8 mouse cellular contexts compared by ENCODE assay signal in genomic region chr11:102248630-102249230, GRCm38 (mm10). TPM values are rescaled to one million over a fixed set of nuclear protein-coding genes. Genes with fewer than 3 reads are reported as not detected.
A peak's percentile ranks its signal among the peaks of the same experiment; 100 is the strongest.
DNase-seq lines count a peak whose midpoint lies in the region; ATAC-seq and TF ChIP-seq lines count a peak whose summit lies in the region.

BC030867 (plus strand) TSS chr11:102248882.

- in situ Hi-C loops in Patski (cut with MboI; ENCODE audit: low pct_unique_long_range_greater_than_20kb): no loop called here

- no peaks in the 10 kb centered on the region for H3K9me3 ChIP-seq in hindbrain, embryonic 12.5 days (replicated peaks)

- under 1% methylated on average over 41 of the region's 41 CpGs for WGBS in hindbrain, embryonic 12.5 days

- peak; percentile 66 for DNase-seq in Patski (ENCODE audit: low read depth, low spot score)
- DNase-seq in cerebellum, postnatal 10 days: peak; percentile 97 to 98
- peak; percentile 78 to 90 for DNase-seq in frontal cortex, postnatal 10 days (ENCODE audit: low spot score in 2 of 2)
- DNase-seq in layer of hippocampus, postnatal 10 days (ENCODE audit: low spot score in 2 of 2): peak; percentile 97 to 98
- peak; percentile 96 for DNase-seq in lung, postnatal 10 days
- DNase-seq in ovary, postnatal 14 days (ENCODE audit: low spot score): peak; percentile 93
- peak; percentile 85 to 97 for DNase-seq in thymus, postnatal 10 days (ENCODE audit: low spot score in 2 of 2)

- peak within 1 kb of the TSS; percentile 58 for H3K4me3 ChIP-seq in hindbrain, embryonic 12.5 days

- CTCF ChIA-PET in Patski (lab: Charles Lee): interaction anchor here (0.7 to 3.1 kb wide), 11 partner anchors 9 to 197 kb away, joined by 3 to 15 read pairs (median 4); partner anchors contain the start of gene Hdac5

- peaks cover 24% of the 10 kb centered on the region for H3K4me1 ChIP-seq in hindbrain, embryonic 12.5 days

- ATAC-seq in Patski: no peak
- peak; percentile 44; the same call in 1 of the 2 replicates for ATAC-seq in hindbrain, embryonic 12.5 days (ENCODE audit: low FRiP score)

- peak within 1 kb of the TSS; percentile 84 for H3K4me2 ChIP-seq in hindbrain, embryonic 12.5 days (replicated peaks)

- H3K9ac ChIP-seq in hindbrain, embryonic 12.5 days: peak within 1 kb of the TSS; percentile 65

- peak; percentile 90 for TF ChIP-seq CTCF in Patski (IDR thresholded peaks at IDR 0.05)

- H3K27me3 ChIP-seq in Patski: no peaks in the 10 kb centered on the region
- no peaks in the 10 kb centered on the region for H3K27me3 ChIP-seq in hindbrain, embryonic 12.5 days

- POLR2A ChIA-PET in Patski (lab: Charles Lee): interaction anchor here (0.5 to 0.7 kb wide), 2 partner anchors 87 to 187 kb away, joined by 3 to 5 read pairs; no protein-coding TSS in a partner anchor

- H3K36me3 ChIP-seq in hindbrain, embryonic 12.5 days: 0 out of 2 replicates have a peak, but pooled peaks cover 4% of the 10 kb centered on the region

- H3K27ac ChIP-seq in hindbrain, embryonic 12.5 days: no peak within 1 kb of the TSS

RNA-seq across cellular contexts. Expression of gene BC030867, which starts in this region (rescaled TPM):
- polyA plus RNA-seq in Patski (2021): 6.8 TPM
- polyA plus RNA-seq in hindbrain, embryonic 12.5 days (2016; fragmentation: Nextera tagmentation; extraction: Ambion mirVana): 9.4 and 12.5 TPM in 2 replicates
- 1 to 10 TPM in 1 of 2 experiments, under 1 TPM in 1; 0.94 to 1.0 TPM for total RNA-seq in layer of hippocampus, postnatal 10 days (2021)
